Mouse (Mus musculus) liver, adult 2 months (tissue): ENCODE data around the gene Plscr5.

Experiments
- CTCF ChIP-seq: fragments of 200-500 bp; IDR thresholded peaks from 2 replicates; pipeline ENCODE4 v1.5.1; 2011; ENCODE audit warnings: low read depth, low read length, control low read depth
- POLR2A ChIP-seq: fragments of 200-500 bp; IDR thresholded peaks from 2 replicates; pipeline ENCODE4 v1.6.1; 2011; ENCODE audit warnings: low read length, control low read depth; ENCODE audit not compliant: insufficient read depth; ENCODE audit errors: extremely low read depth

GRCm38 (mm10) chr9:92210386-92210967 lies 17.7 kb downstream of the Plscr5 start:
- TF ChIP-seq CTCF = no peak
- no peak for TF ChIP-seq POLR2A
